Comparison of ENCODE assay signal across 8 mouse cellular contexts in the genomic region with DNA sequence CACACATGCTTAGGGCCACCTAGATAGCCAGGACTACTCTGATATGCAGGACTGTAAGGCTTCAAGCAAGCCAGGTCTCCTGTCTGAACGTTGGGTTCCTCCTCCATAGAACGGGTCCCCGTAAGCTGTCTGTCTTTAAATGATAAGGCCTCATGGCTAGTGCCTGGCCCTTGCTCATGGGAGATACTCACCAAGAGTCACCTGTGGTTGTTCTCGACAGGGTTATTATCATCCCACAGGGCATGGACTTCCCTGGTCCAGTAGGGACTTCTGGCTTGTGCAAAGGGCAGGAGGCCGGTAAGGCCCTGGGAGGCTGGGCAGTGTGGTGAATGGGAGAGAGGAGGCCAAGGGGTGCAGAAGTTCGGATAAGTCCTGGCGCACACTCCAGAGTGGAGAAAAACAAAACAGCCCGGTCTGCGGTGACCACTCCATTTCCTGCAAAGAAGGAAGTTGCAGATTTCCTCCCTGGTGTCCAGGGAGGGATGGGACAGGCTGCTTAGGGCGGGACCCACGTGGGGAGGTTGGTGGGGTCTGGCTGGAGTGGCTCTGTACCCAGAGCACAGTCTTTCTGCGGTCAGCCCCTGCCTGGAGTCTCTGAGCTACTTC. TPM values are rescaled to one million over a fixed set of nuclear protein-coding genes. Genes with fewer than 3 reads are reported as not detected.
DNase-seq lines count a peak whose midpoint lies in the region; ATAC-seq and TF ChIP-seq lines count a peak whose summit lies in the region.

No protein-coding gene starts in this region.

- peaks cover 8 to 28% of the 10 kb centered on the region in 2 experiments for H3K4me1 ChIP-seq in MEL (ENCODE audit: control insufficient read depth in 1 of 2, insufficient read depth in 2 of 2, low read length in 2 of 2)
- H3K4me1 ChIP-seq in liver, postnatal 0 days (ENCODE audit: insufficient read depth): peaks cover 89% of the 10 kb centered on the region

- no peak for TF ChIP-seq CTCF in MEL (IDR thresholded peaks at IDR 0.05 in 2 of 3, conservative IDR thresholded peaks at IDR 0.05 in 1 of 3; ENCODE audit: control insufficient read depth in 1 of 3, insufficient read depth in 1 of 3, low read depth in 2 of 3, low read length in 3 of 3, poor library complexity in 1 of 3, severe bottlenecking in 1 of 3)
- TF ChIP-seq CTCF in liver, postnatal 0 days (IDR thresholded peaks at IDR 0.05; ENCODE audit: low read depth): no peak

- TF ChIP-seq POLR2A in MEL (IDR thresholded peaks at IDR 0.05; ENCODE audit: control insufficient read depth in 1 of 2, insufficient read depth in 1 of 2, low read depth in 1 of 2, low read length in 2 of 2, poor library complexity in 1 of 2): no peak

- peak overlapping the region; percentile 56 for H3K27ac ChIP-seq in MEL (ENCODE audit: control insufficient read depth, low read depth, low read length)
- peak overlapping the region; percentile 86 for H3K27ac ChIP-seq in liver, postnatal 0 days (ENCODE audit: low read depth)

- no peaks in the 10 kb centered on the region for H3K9me3 ChIP-seq in MEL (replicated peaks; ENCODE audit: insufficient read depth, low read length)
- H3K9me3 ChIP-seq in liver, postnatal 0 days (ENCODE audit: low read length): no peaks in the 10 kb centered on the region

- ATAC-seq in hematopoietic stem cell, adult 5-6 weeks (replicated peaks in 1 of 2; ENCODE audit: insufficient read depth in 1 of 2, low FRiP score in 2 of 2, low TSS enrichment in 1 of 2, low read depth in 1 of 2, poor library complexity in 2 of 2, severe bottlenecking in 2 of 2): peak; percentile 60 to 70
- ATAC-seq in liver, postnatal 0 days: peak; percentile 90

- H3K4me2 ChIP-seq in liver, postnatal 0 days (ENCODE audit: low read depth, low read length): peak overlapping the region; percentile 71

- TF ChIP-seq RAD21 in MEL (IDR thresholded peaks at IDR 0.05; ENCODE audit: low read depth, low read length): no peak

- DNase-seq in MEL (ENCODE audit: low read depth, low spot score): peak; percentile 84
- DNase-seq in c-Kit-positive CD71-positive TER-119-negative erythroid progenitor cells, embryonic 14.5 days (ENCODE audit: low read depth): peak; percentile 78
- DNase-seq in liver, postnatal 0 days: peak; percentile 52
- DNase-seq in embryo, embryonic 10.5 days (ENCODE audit: low spot score): no peak
- no peak for DNase-seq in urinary bladder, postnatal 4 days (ENCODE audit: low spot score in 2 of 2)
- no peak for DNase-seq in cerebellum, postnatal 25 days
- no peak for DNase-seq in retina, embryonic 14.5 days (ENCODE audit: low spot score)

- peak; percentile 83 to 89 for TF ChIP-seq EP300 in MEL (IDR thresholded peaks at IDR 0.05; ENCODE audit: low read depth in 1 of 2, low read length in 2 of 2)
- peak; percentile 96 for TF ChIP-seq EP300 in liver, postnatal 0 days (IDR thresholded peaks at IDR 0.05; ENCODE audit: low read depth)

- 22% methylated on average over 12 of the region's 12 CpGs for WGBS in liver, postnatal 0 days (ENCODE audit: insufficient replicate concordance)

- H3K27me3 ChIP-seq in MEL (ENCODE audit: control insufficient read depth in 1 of 2, insufficient read depth in 2 of 2, low read length in 2 of 2): no peaks in the 10 kb centered on the region
- H3K27me3 ChIP-seq in liver, postnatal 0 days (ENCODE audit: insufficient read depth, low read length): no peaks in the 10 kb centered on the region

- peaks cover 0 to 24% of the 10 kb centered on the region in 2 experiments; a peak in 2 of 4 replicates for H3K36me3 ChIP-seq in MEL (ENCODE audit: control insufficient read depth in 1 of 2, insufficient read depth in 2 of 2, low read length in 2 of 2)
- peaks cover 5% of the 10 kb centered on the region for H3K36me3 ChIP-seq in liver, postnatal 0 days (replicated peaks; ENCODE audit: insufficient read depth, low read length)

- no peak overlapping the region for H3K9ac ChIP-seq in MEL (ENCODE audit: control insufficient read depth, low read depth, low read length, poor library complexity, severe bottlenecking)
- peak overlapping the region; percentile 59 for H3K9ac ChIP-seq in liver, postnatal 0 days (replicated peaks)

- no peak overlapping the region; a peak in 1 of 4 replicates for H3K4me3 ChIP-seq in MEL (ENCODE audit: control insufficient read depth in 1 of 2, insufficient read depth in 1 of 2, low read depth in 2 of 2, low read length in 2 of 2)
- peak overlapping the region; percentile 21; the same call in 1 of the 2 replicates for H3K4me3 ChIP-seq in liver, postnatal 0 days (ENCODE audit: low read depth, low read length)

- peaks cover 29% of the 10 kb centered on the region for H3K79me2 ChIP-seq in MEL (ENCODE audit: control insufficient read depth, insufficient read depth, low read length, poor library complexity)

TF ChIP-seq in MEL, 35 proteins besides CTCF, POLR2A, EP300 and RAD21:
- no peak for TF ChIP-seq CHD2 (IDR thresholded peaks at IDR 0.05; ENCODE audit: low read length)
- peak; percentile 91 for TF ChIP-seq TCF12 (IDR thresholded peaks at IDR 0.05; ENCODE audit: low read depth, low read length)
- no peak for TF ChIP-seq MEF2A (IDR thresholded peaks at IDR 0.05; ENCODE audit: extremely low read depth, insufficient replicate concordance, low read depth, low read length, poor library complexity, severe bottlenecking)
- no peak for TF ChIP-seq MAX (IDR thresholded peaks at IDR 0.05; ENCODE audit: low read length)
- TF ChIP-seq HCFC1 (IDR thresholded peaks at IDR 0.05; ENCODE audit: low read depth, low read length): no peak
- TF ChIP-seq JUND (IDR thresholded peaks at IDR 0.05; ENCODE audit: low read depth, low read length): no peak
- TF ChIP-seq GATA1 (IDR thresholded peaks at IDR 0.05; ENCODE audit: low read depth, low read length): peak; percentile 85
- TF ChIP-seq MYB (IDR thresholded peaks at IDR 0.05; ENCODE audit: low read depth, low read length): 0 out of 2 replicates have a peak, but pooled peaks have one; percentile 18
- TF ChIP-seq USF1 (IDR thresholded peaks at IDR 0.05; ENCODE audit: low read depth, low read length): no peak
- no peak for TF ChIP-seq UBTF (IDR thresholded peaks at IDR 0.05; ENCODE audit: borderline replicate concordance, insufficient read depth, low read depth, low read length)
- peak; percentile 98 for TF ChIP-seq TAL1 (IDR thresholded peaks at IDR 0.05; ENCODE audit: low read length)
- TF ChIP-seq ZMIZ1 (IDR thresholded peaks at IDR 0.05; ENCODE audit: low read depth, low read length): no peak
- TF ChIP-seq MAFK (IDR thresholded peaks at IDR 0.05; ENCODE audit: borderline replicate concordance, low read depth, low read length): no peak
- 0 out of 2 replicates have a peak, but pooled peaks have one; percentile 50 for TF ChIP-seq MXI1 (IDR thresholded peaks at IDR 0.05; ENCODE audit: low read depth, low read length)
- no peak for TF ChIP-seq NELFE (IDR thresholded peaks at IDR 0.05; ENCODE audit: low read depth, low read length)
- peak; percentile 12; the same call in 1 of the 2 replicates for TF ChIP-seq ETS1 (IDR thresholded peaks at IDR 0.05; ENCODE audit: low read depth, low read length)
- no peak for TF ChIP-seq ZC3H11A (IDR thresholded peaks at IDR 0.05; ENCODE audit: low read depth, low read length)
- peak; percentile 70; the same call in 1 of the 2 replicates for TF ChIP-seq MYC (IDR thresholded peaks at IDR 0.05; ENCODE audit: low read depth, low read length)
- TF ChIP-seq TBP (IDR thresholded peaks at IDR 0.05; ENCODE audit: low read depth, low read length): no peak
- no peak for TF ChIP-seq RCOR1 (IDR thresholded peaks at IDR 0.05; ENCODE audit: low read depth, low read length)
- TF ChIP-seq ZKSCAN1 (IDR thresholded peaks at IDR 0.05; ENCODE audit: low read depth, low read length): no peak
- no peak for TF ChIP-seq SMC3 (IDR thresholded peaks at IDR 0.05; ENCODE audit: low read depth, low read length)
- no peak for TF ChIP-seq ELF1 (IDR thresholded peaks at IDR 0.05; ENCODE audit: low read depth, low read length)
- no peak for TF ChIP-seq MAZ (IDR thresholded peaks at IDR 0.05; ENCODE audit: low read depth, low read length)
- no peak for TF ChIP-seq GABPA (IDR thresholded peaks at IDR 0.05; ENCODE audit: low read depth, low read length)
- TF ChIP-seq E2F4 (IDR thresholded peaks at IDR 0.05; ENCODE audit: borderline replicate concordance, low read depth, low read length): no peak
- TF ChIP-seq POLR2AphosphoS2 (IDR thresholded peaks at IDR 0.05; ENCODE audit: low read length): no peak
- TF ChIP-seq KAT2A (conservative IDR thresholded peaks at IDR 0.05; ENCODE audit: low read depth, low read length): no peak
- no peak for TF ChIP-seq BHLHE40 (IDR thresholded peaks at IDR 0.05; ENCODE audit: borderline replicate concordance, low read depth, low read length)

RNA-seq across cellular contexts. Expression of a gene that starts 41.2 kb away (rescaled TPM):
- 17.0 and 20.8 TPM in 2 replicates for total RNA-seq in MEL (2012; rRNA removed)
- 10 to 100 TPM in 1 of 2 experiments, not detected in 1; 71.8 TPM for polyA plus RNA-seq in MEL (2012; ENCODE audit: insufficient read depth in 1 of 2, insufficient read length in 2 of 2, low read depth in 1 of 2, low replicate concordance in 2 of 2, missing spikeins in 1 of 2)
- total RNA-seq in hematopoietic stem cell, adult 5-6 weeks (2017): 11.1 and 16.3 TPM in 2 replicates
- 22.3 and 22.6 TPM in 2 replicates for polyA plus RNA-seq in liver, postnatal 0 days (2015; fragmentation: Nextera tagmentation; extraction: Ambion mirVana)

Comparison
In these comparisons a context has a peak if more than half of its experiments do, and no peak if none do; other contexts are left out.
1. DNase-seq: peak in MEL (single experiment), c-Kit-positive CD71-positive TER-119-negative erythroid progenitor cells, embryonic 14.5 days (single experiment) and liver, postnatal 0 days (single experiment); none in embryo, embryonic 10.5 days (single experiment), urinary bladder, postnatal 4 days (0 of 2), cerebellum, postnatal 25 days (0 of 2) and retina, embryonic 14.5 days (single experiment).